Mouse (Mus musculus): ENCODE measurements around the gene Gsdmc3.
"Not testable (repeated sequence)": the region's sequence is repeated elsewhere in the genome, so short reads cannot be mapped to it uniquely, and the experiment has no call there.

Gene Gsdmc3

GRCm38 (mm10) chr15:63878458-63878857 lies at the start of gene Gsdmc3:
TSS of gene Gsdmc3 (minus strand) at chr15:63878558.
- H3K36me3 ChIP-seq (ENCODE audit: insufficient read depth, low read length); H3K9me3 ChIP-seq (ENCODE audit: low read length); H3K27me3 ChIP-seq (ENCODE audit: insufficient read depth, low read length); H3K4me1 ChIP-seq (replicated peaks; ENCODE audit: low read depth, low read length); H3K4me3 ChIP-seq (replicated peaks; ENCODE audit: low read length): not testable (repeated sequence)

GRCm38 (mm10) chr15:63926201-63926600 lies 47.8 kb upstream of the Gsdmc3 start:
- H3K4me3 ChIP-seq (replicated peaks; ENCODE audit: low read length): no peak overlapping the region

GRCm38 (mm10) chr15:63924484-63924883 lies 46.1 kb upstream of the Gsdmc3 start:
- Histone ChIP-seq H3K27me3 (ENCODE audit: insufficient read depth, low read length) (no peaks in the 10 kb centered on the region), H3K9me3 (ENCODE audit: low read length) (no peaks in the 10 kb centered on the region), H3K4me1 (replicated peaks; ENCODE audit: low read depth, low read length) (no peaks in the 10 kb centered on the region), H3K36me3 (ENCODE audit: insufficient read depth, low read length) (peaks cover 16% of the 10 kb centered on the region), H3K4me3 (replicated peaks; ENCODE audit: low read length) (no peak overlapping the region)
- no peak for TF ChIP-seq POU5F1 (IDR thresholded peaks at IDR 0.05; ENCODE audit: borderline replicate concordance, low read length)
- no peak for TF ChIP-seq CTCF (conservative IDR thresholded peaks at IDR 0.05; ENCODE audit: low read length)
- no peak for TF ChIP-seq NANOG (IDR thresholded peaks at IDR 0.05; ENCODE audit: borderline replicate concordance, low read length)

More at GRCm38 (mm10) chr15:63926201-63926600, 47.8 kb upstream of the Gsdmc3 start:
- no peak for TF ChIP-seq NANOG (IDR thresholded peaks at IDR 0.05; ENCODE audit: borderline replicate concordance, low read length)
- no peak for TF ChIP-seq CTCF (conservative IDR thresholded peaks at IDR 0.05; ENCODE audit: low read length)
- TF ChIP-seq POU5F1 (IDR thresholded peaks at IDR 0.05; ENCODE audit: borderline replicate concordance, low read length): no peak
- Histone ChIP-seq H3K9me3 (ENCODE audit: low read length) (no peaks in the 10 kb centered on the region), H3K27me3 (ENCODE audit: insufficient read depth, low read length) (no peaks in the 10 kb centered on the region), H3K36me3 (ENCODE audit: insufficient read depth, low read length) (peaks cover 33% of the 10 kb centered on the region), H3K4me1 (replicated peaks; ENCODE audit: low read depth, low read length) (no peaks in the 10 kb centered on the region)

GRCm38 (mm10) chr15:63921618-63922017 lies 43.3 kb upstream of the Gsdmc3 start:
- H3K4me1 ChIP-seq (replicated peaks; ENCODE audit: low read depth, low read length); H3K9me3 ChIP-seq (ENCODE audit: low read length); H3K4me3 ChIP-seq (replicated peaks; ENCODE audit: low read length); H3K27me3 ChIP-seq (ENCODE audit: insufficient read depth, low read length); H3K36me3 ChIP-seq (ENCODE audit: insufficient read depth, low read length): not testable (repeated sequence)

- not testable (repeated sequence) for H3K4me3 ChIP-seq (replicated peaks; ENCODE audit: low read length); H3K36me3 ChIP-seq (ENCODE audit: insufficient read depth, low read length); H3K4me1 ChIP-seq (replicated peaks; ENCODE audit: low read depth, low read length); H3K27me3 ChIP-seq (ENCODE audit: insufficient read depth, low read length); H3K9me3 ChIP-seq (ENCODE audit: low read length)
Measured at GRCm38 (mm10) chr15:63919728-63920127, 41.4 kb upstream of the Gsdmc3 start.

GRCm38 (mm10) chr15:63916584-63916983 lies 38.2 kb upstream of the Gsdmc3 start:
- not testable (repeated sequence) for H3K4me3 ChIP-seq (replicated peaks; ENCODE audit: low read length); H3K36me3 ChIP-seq (ENCODE audit: insufficient read depth, low read length); H3K27me3 ChIP-seq (ENCODE audit: insufficient read depth, low read length); H3K9me3 ChIP-seq (ENCODE audit: low read length); H3K4me1 ChIP-seq (replicated peaks; ENCODE audit: low read depth, low read length)

GRCm38 (mm10) chr15:63912197-63912596 lies 33.8 kb upstream of the Gsdmc3 start, which contains the start of gene Gsdmc4:
TSS of gene Gsdmc4 (minus strand) at chr15:63912297.
- H3K4me1 ChIP-seq (replicated peaks; ENCODE audit: low read depth, low read length); H3K9me3 ChIP-seq (ENCODE audit: low read length); H3K36me3 ChIP-seq (ENCODE audit: insufficient read depth, low read length); H3K4me3 ChIP-seq (replicated peaks; ENCODE audit: low read length); H3K27me3 ChIP-seq (ENCODE audit: insufficient read depth, low read length): not testable (repeated sequence)

GRCm38 (mm10) chr15:63909896-63910295 lies 31.5 kb upstream of the Gsdmc3 start:
- H3K36me3 ChIP-seq (ENCODE audit: insufficient read depth, low read length); H3K27me3 ChIP-seq (ENCODE audit: insufficient read depth, low read length); H3K4me1 ChIP-seq (replicated peaks; ENCODE audit: low read depth, low read length); H3K9me3 ChIP-seq (ENCODE audit: low read length); H3K4me3 ChIP-seq (replicated peaks; ENCODE audit: low read length): not testable (repeated sequence)

GRCm38 (mm10) chr15:63895560-63896353 lies 17.4 kb upstream of the Gsdmc3 start:
- not testable (repeated sequence) for H3K36me3 ChIP-seq (ENCODE audit: insufficient read depth, low read length); H3K4me3 ChIP-seq (replicated peaks; ENCODE audit: low read length); H3K4me1 ChIP-seq (replicated peaks; ENCODE audit: low read depth, low read length); H3K9me3 ChIP-seq (ENCODE audit: low read length); H3K27me3 ChIP-seq (ENCODE audit: insufficient read depth, low read length)
- peak; percentile 74 for TF ChIP-seq CTCF (conservative IDR thresholded peaks at IDR 0.05; ENCODE audit: low read length)

GRCm38 (mm10) chr15:63888440-63888839 lies 10.1 kb upstream of the Gsdmc3 start:
- not testable (repeated sequence) for H3K27me3 ChIP-seq (ENCODE audit: insufficient read depth, low read length)

GRCm38 (mm10) chr15:63887949-63888348 lies 9.6 kb upstream of the Gsdmc3 start:
- H3K9me3 ChIP-seq (ENCODE audit: low read length); H3K27me3 ChIP-seq (ENCODE audit: insufficient read depth, low read length); H3K4me1 ChIP-seq (replicated peaks; ENCODE audit: low read depth, low read length); H3K4me3 ChIP-seq (replicated peaks; ENCODE audit: low read length); H3K36me3 ChIP-seq (ENCODE audit: insufficient read depth, low read length): not testable (repeated sequence)

More at GRCm38 (mm10) chr15:63888440-63888839, 10.1 kb upstream of the Gsdmc3 start:
- not testable (repeated sequence) for H3K4me3 ChIP-seq (replicated peaks; ENCODE audit: low read length); H3K9me3 ChIP-seq (ENCODE audit: low read length); H3K36me3 ChIP-seq (ENCODE audit: insufficient read depth, low read length); H3K4me1 ChIP-seq (replicated peaks; ENCODE audit: low read depth, low read length)

GRCm38 (mm10) chr15:63876160-63876559 lies 2.2 kb downstream of the Gsdmc3 start:
- not testable (repeated sequence) for H3K27me3 ChIP-seq (ENCODE audit: insufficient read depth, low read length); H3K9me3 ChIP-seq (ENCODE audit: low read length); H3K36me3 ChIP-seq (ENCODE audit: insufficient read depth, low read length); H3K4me1 ChIP-seq (replicated peaks; ENCODE audit: low read depth, low read length); H3K4me3 ChIP-seq (replicated peaks; ENCODE audit: low read length)
